Comparison of ENCODE assay signal across 22 mouse cellular contexts in the genomic region with DNA sequence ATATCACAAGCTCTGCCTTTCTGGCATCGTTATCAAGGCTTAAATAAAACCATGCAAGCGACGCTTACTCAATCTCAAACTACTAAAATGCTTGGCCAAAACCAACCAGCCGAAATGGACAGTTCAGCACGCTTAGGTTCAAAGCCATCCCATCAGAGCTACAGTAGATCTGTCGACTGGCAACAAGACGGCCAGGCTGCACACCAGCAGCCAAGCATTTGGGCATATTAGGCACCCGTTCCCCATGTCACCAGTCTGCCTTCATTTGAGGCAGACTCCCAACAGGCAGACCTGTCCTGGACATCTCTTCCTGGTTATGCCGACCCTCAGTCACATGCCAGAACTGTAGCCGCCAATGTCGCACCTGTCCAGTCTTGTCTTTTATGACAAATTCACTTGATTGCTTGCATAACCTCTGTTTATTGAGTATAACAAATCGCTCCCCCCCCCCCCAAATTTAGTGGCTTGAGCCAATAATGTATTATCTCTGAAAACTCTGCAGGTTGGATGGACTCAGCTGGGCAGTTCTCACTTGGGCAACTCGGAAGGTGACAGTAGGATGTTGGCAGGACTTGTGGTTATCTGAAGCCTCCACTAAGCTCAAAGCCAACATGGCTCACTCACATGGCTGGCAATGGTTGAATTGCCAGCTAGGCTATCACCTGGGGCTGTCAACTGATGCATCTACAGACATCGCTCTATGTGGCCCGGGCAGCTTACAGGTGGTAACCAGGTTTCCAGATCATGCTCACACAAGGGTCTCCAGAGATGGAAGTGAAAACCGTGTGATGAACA. TPM values are rescaled to one million over a fixed set of nuclear protein-coding genes. Genes with fewer than 3 reads are reported as not detected.
DNase-seq lines count a peak whose midpoint lies in the region; ATAC-seq lines count a peak whose summit lies in the region.
"Had no signal": no experiment of that assay in that cellular context is flagged by ENCODE, and none has a peak within 500 bp of the region (broad histone marks: within the 10 kb centered on the region; RNA-seq: fewer than 3 reads in every experiment).

No protein-coding gene starts in this region.

- no peak overlapping the region for H3K4me2 ChIP-seq in forebrain, embryonic 15.5 days (replicated peaks)
- H3K4me2 ChIP-seq in forebrain, embryonic 16.5 days (ENCODE audit: low read length) = no peak overlapping the region
- H3K4me2 ChIP-seq: embryonic facial prominence, embryonic 12.5 days; forebrain, embryonic 13.5 days had no signal

- WGBS in forebrain, embryonic 15.5 days = 91% methylated on average over 16 of the region's 16 CpGs
- 94% methylated on average over 16 of the region's 16 CpGs for WGBS in forebrain, embryonic 16.5 days
- 87% methylated on average over 16 of the region's 16 CpGs for WGBS in heart, embryonic 10.5 days

- 0 out of 2 replicates have a peak, but pooled peaks cover 4% of the 10 kb centered on the region for H3K4me1 ChIP-seq in forebrain, embryonic 15.5 days
- H3K4me1 ChIP-seq in forebrain, embryonic 16.5 days (replicated peaks; ENCODE audit: control insufficient read depth, insufficient read depth, low read length) = peaks cover 4% of the 10 kb centered on the region; the same call in 1 of the 2 replicates
- H3K4me1 ChIP-seq in heart, embryonic 10.5 days = no peaks in the 10 kb centered on the region
- H3K4me1 ChIP-seq: embryonic facial prominence, embryonic 10.5 days; embryonic facial prominence, embryonic 12.5 days; forebrain, embryonic 13.5 days had no signal

- no peak overlapping the region for H3K4me3 ChIP-seq in forebrain, embryonic 15.5 days
- no peak overlapping the region for H3K4me3 ChIP-seq in forebrain, embryonic 16.5 days (replicated peaks; ENCODE audit: low read length)
- H3K4me3 ChIP-seq in heart, embryonic 10.5 days = no peak overlapping the region
- H3K4me3 ChIP-seq: embryonic facial prominence, embryonic 10.5 days; embryonic facial prominence, embryonic 12.5 days; forebrain, embryonic 13.5 days had no signal

- H3K27me3 ChIP-seq in forebrain, embryonic 15.5 days = no peaks in the 10 kb centered on the region
- no peaks in the 10 kb centered on the region for H3K27me3 ChIP-seq in forebrain, embryonic 16.5 days (replicated peaks; ENCODE audit: control insufficient read depth, insufficient read depth, low read length)
- no peaks in the 10 kb centered on the region for H3K27me3 ChIP-seq in heart, embryonic 10.5 days (ENCODE audit: insufficient read depth, poor library complexity, severe bottlenecking)
- H3K27me3 ChIP-seq: CH12.LX; embryonic facial prominence, embryonic 12.5 days; forebrain, embryonic 13.5 days; Patski had no signal

- no peak overlapping the region for H3K9ac ChIP-seq in forebrain, embryonic 15.5 days (replicated peaks)
- no peak overlapping the region for H3K9ac ChIP-seq in forebrain, embryonic 16.5 days (replicated peaks; ENCODE audit: low read depth, low read length)
- H3K9ac ChIP-seq: embryonic facial prominence, embryonic 12.5 days; forebrain, embryonic 13.5 days; forebrain, postnatal 0 days had no signal

- DNase-seq in heart, adult 11 months = peak; percentile 91
- DNase-seq in heart, embryonic 10.5 days (ENCODE audit: low spot score) = no peak
- peak; percentile 25 for DNase-seq in skeletal muscle tissue, adult 2 months (ENCODE audit: low read depth, low spot score)
- DNase-seq: adrenal gland, adult 8-10 months; adrenal gland, postnatal 14 days; adrenal gland, postnatal 36 days; B cell, adult 2 months; cerebellum, adult 11-12 months; cerebellum, adult 2 months; cerebellum, adult 9-10 months; cerebellum, postnatal 25 days; forebrain, postnatal 0 days had no signal

- H3K27ac ChIP-seq in forebrain, embryonic 15.5 days (replicated peaks) = 0 out of 2 replicates have a peak overlapping the region, but pooled peaks have one; percentile 11
- H3K27ac ChIP-seq in forebrain, embryonic 16.5 days (ENCODE audit: low read length) = no peak overlapping the region
- no peak overlapping the region for H3K27ac ChIP-seq in heart, embryonic 10.5 days
- H3K27ac ChIP-seq: embryonic facial prominence, embryonic 10.5 days; embryonic facial prominence, embryonic 12.5 days; forebrain, embryonic 13.5 days had no signal

- H3K9me3 ChIP-seq in forebrain, embryonic 15.5 days = no peaks in the 10 kb centered on the region
- H3K9me3 ChIP-seq in forebrain, embryonic 16.5 days (ENCODE audit: control insufficient read depth, low read length) = no peaks in the 10 kb centered on the region
- H3K9me3 ChIP-seq in heart, embryonic 10.5 days = no peaks in the 10 kb centered on the region
- H3K9me3 ChIP-seq: embryonic facial prominence, embryonic 10.5 days; embryonic facial prominence, embryonic 12.5 days; forebrain, embryonic 13.5 days had no signal

- ATAC-seq in forebrain, embryonic 15.5 days (replicated peaks) = no peak
- ATAC-seq in forebrain, embryonic 16.5 days = no peak
- ATAC-seq: activated CD4-positive, CD25-positive, alpha-beta regulatory T cell, adult 4 months; CD4-positive, CD25-positive, alpha-beta regulatory T cell, adult 4 months; forebrain, embryonic 13.5 days; forebrain, postnatal 0 days; Patski had no signal

- H3K36me3 ChIP-seq in forebrain, embryonic 15.5 days = no peaks in the 10 kb centered on the region
- no peaks in the 10 kb centered on the region for H3K36me3 ChIP-seq in forebrain, embryonic 16.5 days (ENCODE audit: control insufficient read depth, insufficient read depth)
- no peaks in the 10 kb centered on the region for H3K36me3 ChIP-seq in heart, embryonic 10.5 days
- H3K36me3 ChIP-seq: embryonic facial prominence, embryonic 10.5 days; embryonic facial prominence, embryonic 12.5 days; G1E had no signal

RNA-seq across cellular contexts. Expression of gene Ephb1, which starts 24.0 kb away (rescaled TPM):
- polyA plus RNA-seq in forebrain, embryonic 15.5 days (2015; fragmentation: Nextera tagmentation; extraction: Ambion mirVana) = 40.5 and 42.3 TPM in 2 replicates
- polyA plus RNA-seq in forebrain, embryonic 16.5 days (2015; fragmentation: Nextera tagmentation; extraction: Ambion mirVana) = 45.4 and 48.8 TPM in 2 replicates
- polyA plus RNA-seq in heart, embryonic 10.5 days (2016; fragmentation: Nextera tagmentation; extraction: Ambion mirVana) = 0.52 and 1.3 TPM in 2 replicates
- polyA plus RNA-seq: activated CD4-positive, CD25-positive, alpha-beta regulatory T cell, adult 4 months; CD4-positive, CD25-positive, alpha-beta regulatory T cell, adult 4 months; G1E had no signal

Comparison
In these comparisons a context has a peak if more than half of its experiments do, and no peak if none do; other contexts are left out.
1. RNA of gene Ephb1, which starts 24.0 kb away (polyA plus RNA-seq): 45.4 to 48.8 TPM in forebrain, embryonic 16.5 days and 40.5 to 42.3 TPM in forebrain, embryonic 15.5 days; 0.52 to 1.3 TPM in heart, embryonic 10.5 days; every median in the first group is over 10 times any median in the second.